Mouse (Mus musculus) bone marrow, adult 2 months (tissue): ENCODE data around the gene Bsg.

Source experiments
- CTCF ChIP-seq: fragments of 200-500 bp; IDR thresholded peaks from 2 replicates; pipeline ENCODE4 v1.5.1; 2011; ENCODE audit warnings: low read length, control low read depth; ENCODE audit not compliant: control insufficient read depth, insufficient read depth
- POLR2A ChIP-seq: fragments of 200-500 bp; IDR thresholded peaks from 2 replicates; pipeline ENCODE4 v1.6.1; 2011; ENCODE audit warnings: low read depth, mild to moderate bottlenecking, control low read depth, low read length, borderline replicate concordance; ENCODE audit not compliant: control insufficient read depth

DNA sequence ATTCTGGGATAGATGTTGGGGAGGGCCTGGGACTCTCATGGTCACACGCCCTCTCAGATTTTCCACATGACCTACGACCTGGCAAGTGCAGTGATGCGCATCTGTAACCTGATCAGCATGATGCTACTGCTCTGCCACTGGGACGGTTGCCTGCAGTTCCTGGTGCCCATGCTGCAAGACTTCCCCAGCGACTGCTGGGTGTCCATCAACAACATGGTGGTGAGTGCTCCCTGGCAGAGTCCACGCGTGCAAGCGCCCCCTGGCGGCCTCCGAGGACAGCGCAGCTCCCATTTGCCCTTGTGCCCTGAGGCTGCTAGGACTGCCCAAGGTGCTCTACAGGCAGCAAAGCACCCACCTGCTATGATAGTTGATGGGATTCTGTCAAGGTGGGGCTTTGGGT, 21.8 kb downstream of the Bsg start:
- TF ChIP-seq CTCF (peak; percentile 82), POLR2A (no peak)
